Mouse (Mus musculus) liver, postnatal 0 days (tissue): ENCODE measurements at regions not wholly inside any gene's neighbourhood (a gene's known extent, or its start where the extent isn't known, plus 50 kb on each side); places are given as distances from the start of the nearest gene placed in this dataset.

Source experiments
- ATAC-seq: fragments of 200-750 bp; cut with Nextera tagmentation; 2 replicates; pipeline ENCODE4 v1.8.0; 2017; ENCODE audit warnings: mild to moderate bottlenecking, moderate library complexity
- DNase-seq: peaks from one replicate; pipeline ENCODE4 v3.0.0-alpha.2; 2016
- H3K27ac ChIP-seq: fragments of 300-500 bp; sonication (generic); 2 replicates; pipeline ENCODE4 v1.5.1; 2014; ENCODE audit warnings: antibody characterized with exemption, moderate library complexity, mild to moderate bottlenecking, low read depth
- H3K27me3 ChIP-seq: fragments of 300-500 bp; sonication (generic); 2 replicates; pipeline ENCODE4 v1.6.1; 2014; ENCODE audit warnings: low read length, control low read depth, mixed read lengths; ENCODE audit not compliant: insufficient read depth
- H3K36me3 ChIP-seq: fragments of 300-500 bp; sonication (generic); replicated peaks from 2 replicates; pipeline ENCODE4 v1.6.1; 2014; ENCODE audit warnings: mild to moderate bottlenecking, control low read depth, low read length, moderate library complexity, mixed read lengths; ENCODE audit not compliant: insufficient read depth
- H3K4me1 ChIP-seq: fragments of 300-500 bp; sonication (generic); 2 replicates; pipeline ENCODE4 v1.6.1; 2014; ENCODE audit warnings: antibody characterized with exemption, mild to moderate bottlenecking, control low read depth; ENCODE audit not compliant: insufficient read depth
- H3K4me2 ChIP-seq: fragments of 300-500 bp; sonication (generic); 2 replicates; pipeline ENCODE4 v1.6.1; 2014; ENCODE audit warnings: low read depth, mild to moderate bottlenecking, low read length, moderate library complexity, mixed read lengths
- H3K4me3 ChIP-seq: fragments of 300-500 bp; sonication (generic); 2 replicates; pipeline ENCODE4 v1.5.1; 2014; ENCODE audit warnings: low read depth, low read length
- H3K9ac ChIP-seq: fragments of 300-500 bp; sonication (generic); replicated peaks from 2 replicates; pipeline ENCODE4 v1.6.1; 2014; ENCODE audit warnings: mild to moderate bottlenecking, moderate library complexity
- H3K9me3 ChIP-seq: fragments of 300-500 bp; sonication (generic); 2 replicates; pipeline ENCODE4 v1.6.1; 2016; ENCODE audit warnings: mild to moderate bottlenecking, control low read depth, low read length, mixed read lengths
- CTCF ChIP-seq: sonication (generic); IDR thresholded peaks from 2 replicates; pipeline ENCODE4 v1.5.1; 2016; ENCODE audit warnings: antibody characterized with exemption, low read depth
- EP300 ChIP-seq: IDR thresholded peaks from 2 replicates; pipeline ENCODE4 v1.6.1; 2016; ENCODE audit warnings: antibody characterized with exemption, low read depth, mild to moderate bottlenecking
- WGBS: fragments of 180-500 bp; shearing (Covaris S2); extraction: QIAGEN DNeasy Blood & Tissue Kit; methylation state at CpG from one replicate; pipeline ENCODE4 v1.1.7; 2014; ENCODE audit not compliant: insufficient replicate concordance; 5-methylcytosine and 5-hydroxymethylcytosine counted together

DNA sequence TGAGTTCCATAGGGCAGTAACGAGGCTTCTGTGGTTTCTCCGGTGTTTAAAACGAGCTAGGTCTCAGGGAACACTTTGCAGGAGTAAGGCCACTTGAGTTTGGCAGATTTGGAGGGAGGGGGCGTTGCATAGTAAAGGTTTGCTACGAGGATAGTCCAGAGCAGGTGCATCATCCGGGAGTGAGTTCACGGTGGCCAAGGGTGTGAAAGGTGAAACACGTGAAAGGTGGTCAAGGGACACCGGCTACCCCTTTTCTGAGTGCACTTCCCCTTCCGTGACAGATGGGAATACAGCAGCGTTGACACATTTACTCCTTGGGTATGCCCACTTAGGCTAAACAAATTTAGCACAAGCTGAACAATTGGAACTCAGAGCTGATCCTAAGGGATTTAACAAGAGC, 121.6 kb downstream of the Slc38a6 start:
- no peak overlapping the region for H3K9ac ChIP-seq
- 55% methylated on average over 11 of the region's 11 CpGs for WGBS

DNA sequence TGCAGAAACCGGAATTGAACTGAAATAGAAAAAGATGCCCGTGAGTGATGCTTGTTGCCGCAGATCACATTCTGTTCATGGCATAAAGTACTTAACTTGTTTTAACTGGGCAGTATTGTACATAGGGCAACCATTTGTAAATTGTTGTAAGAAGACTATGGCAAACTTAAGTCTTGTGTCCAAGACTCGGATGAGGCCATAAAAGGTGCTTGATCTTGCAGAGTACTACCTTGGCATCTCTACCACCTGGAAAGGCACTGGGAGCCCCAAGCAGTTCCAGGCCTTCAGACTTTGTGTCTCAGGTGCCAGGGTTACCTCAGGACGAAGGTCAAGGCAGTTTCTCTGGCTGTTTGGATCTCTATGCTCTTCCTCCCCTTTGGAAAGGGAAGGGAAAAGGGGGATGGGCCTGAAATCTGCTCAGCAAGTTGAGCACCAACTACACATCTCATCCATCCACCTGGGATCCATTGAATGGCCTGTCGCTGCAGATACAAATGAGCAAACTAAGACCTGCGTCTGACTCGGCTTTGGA, 120.0 kb downstream of the Slc38a6 start:
- no peaks in the 10 kb centered on the region for H3K9me3 ChIP-seq
- H3K36me3 ChIP-seq, result no peaks in the 10 kb centered on the region
- H3K4me2 ChIP-seq, result no peak overlapping the region
- 83% methylated on average over 8 of the region's 8 CpGs for WGBS
- H3K9ac ChIP-seq, result no peak overlapping the region
- no peaks in the 10 kb centered on the region for H3K27me3 ChIP-seq
- DNase-seq (no peak), ATAC-seq (no peak)
- TF ChIP-seq EP300 (no peak), CTCF (no peak)
- no peaks in the 10 kb centered on the region for H3K4me1 ChIP-seq
- no peak overlapping the region for H3K27ac ChIP-seq
- no peak overlapping the region for H3K4me3 ChIP-seq

More for the DNA sequence above, 121.6 kb downstream of the Slc38a6 start:
- ATAC-seq, result no peak
- no peak for TF ChIP-seq EP300
- Histone ChIP-seq H3K4me1 (no peaks in the 10 kb centered on the region), H3K4me3 (no peak overlapping the region), H3K36me3 (no peaks in the 10 kb centered on the region), H3K4me2 (no peak overlapping the region), H3K27me3 (no peaks in the 10 kb centered on the region), H3K27ac (no peak overlapping the region), H3K9me3 (no peaks in the 10 kb centered on the region)
- no peak for DNase-seq

DNA sequence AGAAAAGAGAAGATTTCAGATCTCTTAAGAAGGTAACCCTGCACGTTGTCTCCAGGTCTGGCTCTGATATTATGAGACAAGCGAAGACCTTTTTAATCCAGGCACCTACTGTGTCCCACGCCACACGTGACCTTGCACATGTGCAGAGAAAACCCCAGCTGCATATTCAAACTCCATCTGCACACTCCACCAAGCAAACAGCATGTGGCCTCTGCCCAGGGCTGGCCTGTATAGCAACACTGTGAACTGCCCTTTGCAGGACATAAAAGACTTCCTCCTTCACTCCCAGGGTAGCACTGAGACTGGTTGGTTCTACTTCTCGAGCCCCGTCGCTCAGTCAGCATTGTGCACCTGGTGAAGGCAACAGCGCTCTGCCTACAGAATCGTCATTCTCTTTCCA, 119.0 kb downstream of the Slc38a6 start:
- Histone ChIP-seq H3K27me3 (no peaks in the 10 kb centered on the region), H3K4me1 (no peaks in the 10 kb centered on the region), H3K36me3 (no peaks in the 10 kb centered on the region), H3K9me3 (no peaks in the 10 kb centered on the region), H3K9ac (no peak overlapping the region), H3K27ac (no peak overlapping the region), H3K4me2 (no peak overlapping the region), H3K4me3 (no peak overlapping the region)
- ATAC-seq (no peak), DNase-seq (no peak)
- WGBS, result 80% methylated on average over 9 of the region's 9 CpGs
- TF ChIP-seq CTCF, result no peak
- TF ChIP-seq EP300, result no peak

DNA sequence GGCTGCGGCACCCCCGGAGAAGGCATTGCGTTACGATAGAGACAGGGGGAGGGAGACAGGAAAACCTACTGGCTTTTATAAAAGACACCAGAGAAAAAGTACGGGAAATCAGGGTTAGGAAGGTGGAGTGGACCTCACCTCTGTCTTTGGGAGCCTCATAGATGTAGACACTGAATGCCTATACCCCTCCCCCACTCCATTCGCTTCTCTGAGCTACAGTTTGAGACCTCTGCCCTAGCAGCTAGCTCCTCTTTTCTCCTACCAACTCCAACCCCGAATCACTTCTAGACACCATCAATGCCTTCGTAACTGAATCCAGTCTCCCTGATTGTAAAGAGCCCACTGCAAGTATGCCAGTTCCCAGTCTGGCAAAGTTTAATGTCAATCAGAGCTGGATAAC, 118.5 kb downstream of the Slc38a6 start:
- Histone ChIP-seq H3K4me3 (no peak overlapping the region), H3K27me3 (no peaks in the 10 kb centered on the region), H3K27ac (no peak overlapping the region), H3K9ac (no peak overlapping the region), H3K36me3 (no peaks in the 10 kb centered on the region), H3K9me3 (no peaks in the 10 kb centered on the region), H3K4me1 (no peaks in the 10 kb centered on the region), H3K4me2 (no peak overlapping the region)
- DNase-seq (no peak), ATAC-seq (no peak)
- WGBS, result 69% methylated on average over 8 of the region's 8 CpGs
- no peak for TF ChIP-seq EP300
- TF ChIP-seq CTCF, result no peak

DNA sequence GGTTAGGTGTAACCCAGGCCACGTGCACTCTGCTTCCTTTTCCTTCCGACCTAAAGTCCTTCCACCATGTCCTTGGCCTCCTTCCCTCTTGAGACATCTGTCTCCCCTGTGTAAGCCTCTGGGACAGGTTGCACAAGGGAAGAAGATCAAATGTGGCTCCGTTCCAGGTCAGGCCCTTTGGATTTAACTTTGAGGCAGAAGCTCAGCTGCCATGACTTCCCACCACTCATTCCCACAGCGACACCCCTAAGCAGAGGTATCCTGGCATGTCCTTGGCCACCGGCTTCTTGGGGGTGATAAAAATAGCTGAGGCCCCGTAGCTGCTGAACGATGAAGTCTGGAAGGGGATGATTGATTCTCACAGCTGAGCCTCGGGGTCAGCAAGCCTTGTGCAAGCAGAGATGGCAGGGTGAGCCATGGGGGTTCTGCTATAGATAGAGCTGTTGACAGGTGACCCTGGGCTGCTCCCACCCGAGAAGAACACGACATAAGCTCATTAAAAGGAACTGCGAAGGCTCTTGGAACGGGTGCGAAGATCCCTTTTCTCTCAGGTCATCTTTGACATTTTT, 117.4 kb downstream of the Slc38a6 start:
- H3K9me3 ChIP-seq, result no peaks in the 10 kb centered on the region
- H3K27ac ChIP-seq, result no peak overlapping the region
- ATAC-seq (no peak), DNase-seq (no peak)
- WGBS, result 53% methylated on average over 13 of the region's 13 CpGs
- H3K4me3 ChIP-seq, result no peak overlapping the region
- H3K4me1 ChIP-seq, result no peaks in the 10 kb centered on the region
- H3K27me3 ChIP-seq, result no peaks in the 10 kb centered on the region
- TF ChIP-seq CTCF (no peak), EP300 (no peak)
- H3K9ac ChIP-seq, result no peak overlapping the region
- no peak overlapping the region for H3K4me2 ChIP-seq
- no peaks in the 10 kb centered on the region for H3K36me3 ChIP-seq
